Mouse (Mus musculus) gastrocnemius, adult 18-20 months (tissue): ENCODE measurements at regions not wholly inside any gene's neighbourhood (a gene's known extent, or its start where the extent isn't known, plus 50 kb on each side); places are given as distances from the start of the nearest gene placed in this dataset.

ENCODE experiments used
- DNase-seq: peaks from one replicate; pipeline ENCODE4 v3.0.0; 2021; ENCODE audit warnings: low spot score

DNA sequence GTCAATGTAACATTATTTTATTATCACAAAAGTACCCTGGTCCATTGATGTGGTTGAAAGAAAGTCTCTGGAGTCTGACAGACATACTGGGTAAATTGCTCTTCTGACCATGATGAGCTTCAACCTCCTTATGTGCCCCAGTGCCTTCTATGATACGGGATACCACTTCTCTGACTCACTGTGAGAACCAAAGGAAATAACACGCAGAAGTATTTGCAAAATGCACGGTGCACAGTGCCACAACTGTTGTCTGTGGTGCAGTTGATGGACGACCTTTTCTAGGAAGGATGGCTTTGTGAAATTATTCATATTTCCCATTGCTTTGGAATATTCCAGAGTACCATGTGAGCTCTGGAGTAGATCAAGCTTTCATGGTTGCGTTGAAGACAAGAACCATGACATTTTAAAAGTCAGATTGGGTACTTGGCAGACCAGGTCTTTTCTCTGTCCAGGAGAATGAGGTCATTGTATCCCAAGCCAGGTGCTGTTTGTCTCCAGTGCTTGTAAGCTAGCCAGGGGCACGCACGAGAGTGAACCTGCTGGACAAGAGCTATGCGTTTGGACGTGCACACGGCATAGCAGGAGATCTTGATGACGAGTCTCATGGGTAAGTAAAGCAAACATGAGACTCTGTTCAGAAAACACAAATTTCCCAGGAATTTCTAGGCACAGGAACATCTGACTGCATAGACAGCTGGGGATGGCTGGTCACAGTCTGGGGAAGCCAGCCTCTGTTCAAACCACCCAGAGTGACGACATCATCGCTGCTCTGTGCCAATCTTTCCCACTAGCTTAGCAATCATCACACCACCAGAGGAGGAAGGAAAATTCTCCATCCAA, 74.0 kb upstream of the 1700024P04Rik start:
- peak; percentile 61 for DNase-seq

DNA sequence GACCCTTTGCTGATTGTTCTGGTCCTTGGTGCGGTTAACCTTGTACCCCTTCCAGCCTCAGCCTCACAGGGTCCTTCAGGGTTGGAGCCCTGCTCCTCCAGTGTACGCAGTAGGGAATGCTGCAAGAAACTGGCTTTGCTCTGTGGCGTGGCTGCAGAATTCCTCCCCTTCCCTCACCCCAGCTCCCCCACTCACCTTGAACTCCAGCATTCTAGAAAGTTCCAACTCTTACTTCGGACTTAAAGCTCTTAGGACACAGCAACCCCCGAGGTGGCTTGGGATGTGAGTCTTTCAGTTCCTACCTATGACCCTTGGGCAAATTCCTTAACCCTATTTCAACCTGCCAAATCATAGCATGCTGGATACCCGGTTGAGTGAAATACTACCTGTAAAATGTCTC, 73.3 kb upstream of the 1700024P04Rik start:
- DNase-seq: no peak

DNA sequence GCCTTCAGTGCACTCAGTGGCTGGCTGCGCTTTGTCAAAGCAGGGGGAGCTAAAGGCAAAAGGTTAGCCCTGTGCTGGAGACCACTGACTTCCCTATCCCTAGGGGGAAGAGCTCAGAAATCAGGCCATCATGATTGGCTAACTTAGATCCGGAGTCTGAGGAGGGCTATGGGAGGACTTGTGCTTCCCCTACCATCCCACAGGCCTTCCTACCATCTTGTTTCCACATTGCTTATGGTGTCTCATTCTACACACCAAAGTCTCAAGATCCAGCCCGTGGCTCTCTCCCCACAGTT, 72.9 kb upstream of the 1700024P04Rik start:
- no peak for DNase-seq

DNA sequence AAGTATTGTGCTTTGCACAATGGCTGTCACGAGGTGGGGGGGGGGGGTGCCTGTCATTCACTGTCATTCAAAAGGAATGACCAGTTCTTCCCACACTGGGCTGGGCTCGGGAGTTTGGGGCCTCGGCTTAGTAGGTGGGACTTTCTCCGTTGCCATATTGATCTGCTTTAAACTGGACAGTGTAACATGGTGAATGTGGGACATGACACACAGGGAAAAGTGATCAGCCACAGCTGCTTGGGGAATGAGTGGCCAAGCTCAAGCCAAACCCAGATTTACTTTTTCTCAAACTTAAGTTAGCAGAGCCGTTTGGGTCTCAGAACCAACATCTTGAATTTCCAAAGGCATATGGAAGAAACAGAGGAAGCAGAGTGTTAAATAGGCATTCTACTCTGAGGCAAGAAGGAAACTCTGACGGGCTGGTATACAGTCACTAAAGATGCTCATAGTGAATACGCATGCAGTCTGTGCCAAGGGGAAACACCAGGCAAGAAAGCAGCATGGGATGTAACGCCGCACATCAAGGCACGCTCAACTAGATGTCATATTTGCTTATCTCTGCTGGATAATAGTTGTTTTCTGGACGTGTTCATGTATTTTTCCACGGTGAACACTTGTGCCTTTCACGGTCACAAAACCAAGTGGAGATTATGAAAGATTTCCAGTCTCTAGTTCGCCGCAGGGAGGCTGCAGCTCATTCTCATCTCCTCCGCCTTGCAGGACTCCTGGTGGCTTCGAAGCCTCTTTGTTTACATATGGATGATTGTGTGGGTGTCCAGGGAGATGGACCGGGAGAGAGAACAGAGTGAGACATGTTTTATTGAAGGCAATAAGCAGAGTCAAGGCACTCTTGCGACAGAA, 72.3 kb upstream of the 1700024P04Rik start:
- DNase-seq: no peak

DNA sequence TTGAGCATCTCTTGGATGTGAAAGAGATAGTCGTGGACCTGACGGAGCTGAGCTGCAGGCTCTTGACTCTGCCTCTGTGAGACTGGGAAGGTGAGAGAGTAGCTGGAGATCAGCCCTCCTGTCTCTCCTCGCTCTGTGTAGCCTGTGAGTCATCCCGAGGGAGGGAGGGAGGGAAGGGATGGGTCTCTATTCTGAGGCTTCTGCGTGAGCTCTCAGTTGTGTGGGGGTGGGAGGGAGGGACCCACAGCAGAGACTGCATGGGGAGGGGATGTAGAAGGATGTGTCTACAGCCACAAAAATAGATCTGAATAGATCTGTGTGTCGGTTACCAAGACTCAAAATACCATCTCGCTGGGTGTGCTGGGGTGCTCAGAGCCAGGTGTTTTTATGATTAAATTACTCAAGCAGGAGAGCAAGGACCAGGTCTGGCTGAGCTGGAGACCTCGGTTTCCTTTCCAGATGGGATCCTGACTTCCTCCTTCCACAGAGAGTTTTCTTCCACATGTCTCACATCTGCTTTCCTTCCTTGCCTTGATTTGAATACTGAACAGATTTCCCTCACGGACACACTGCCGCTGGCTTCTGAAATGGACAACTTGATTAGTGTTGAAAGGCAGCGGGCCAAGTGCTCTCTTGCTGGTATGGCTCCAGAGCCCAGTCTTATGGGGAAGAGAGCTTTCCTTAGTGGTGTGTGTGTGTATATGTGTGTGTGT, 71.4 kb upstream of the 1700024P04Rik start:
- DNase-seq: peak; percentile 31

DNA sequence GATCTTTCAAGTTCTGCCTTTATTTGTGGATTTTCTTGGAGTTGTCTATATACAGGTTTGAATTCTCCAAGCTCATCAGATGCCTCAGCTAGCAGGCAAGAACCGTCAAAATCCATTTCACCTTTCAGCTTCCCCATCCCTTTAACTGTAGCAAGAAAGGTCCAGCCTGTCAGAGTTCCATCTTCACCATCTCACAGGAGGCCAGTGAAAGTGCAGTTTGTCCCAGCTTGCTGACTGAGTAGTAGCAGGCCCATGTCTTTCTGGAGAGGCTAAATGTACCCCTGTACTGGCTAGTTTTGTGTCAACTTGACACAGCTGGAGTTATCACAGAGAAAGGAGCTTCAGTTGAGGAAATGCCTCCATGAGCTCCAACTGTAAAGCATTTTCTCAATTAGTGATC, 67.7 kb upstream of the 1700024P04Rik start:
- no peak for DNase-seq

DNA sequence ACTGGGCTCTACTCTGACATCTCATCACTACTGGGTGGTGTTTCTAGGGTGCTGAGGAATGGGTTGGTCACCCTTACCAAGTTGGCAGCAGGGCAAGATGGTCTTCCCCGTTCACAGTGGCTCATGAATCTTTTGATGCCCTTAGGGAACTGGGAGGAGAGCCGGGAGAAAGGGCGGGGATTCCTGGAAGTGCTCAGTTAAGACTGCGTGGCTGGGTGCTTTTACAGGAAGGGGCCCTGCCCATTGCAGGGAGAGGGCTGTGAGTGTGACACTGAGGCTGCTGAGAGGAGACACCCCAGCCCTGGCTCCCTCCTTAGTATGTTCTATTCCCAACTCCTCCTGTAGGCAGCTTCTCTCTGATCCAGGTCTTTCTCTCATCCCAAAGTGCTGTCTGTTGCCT, 65.3 kb upstream of the 1700024P04Rik start:
- no peak for DNase-seq

DNA sequence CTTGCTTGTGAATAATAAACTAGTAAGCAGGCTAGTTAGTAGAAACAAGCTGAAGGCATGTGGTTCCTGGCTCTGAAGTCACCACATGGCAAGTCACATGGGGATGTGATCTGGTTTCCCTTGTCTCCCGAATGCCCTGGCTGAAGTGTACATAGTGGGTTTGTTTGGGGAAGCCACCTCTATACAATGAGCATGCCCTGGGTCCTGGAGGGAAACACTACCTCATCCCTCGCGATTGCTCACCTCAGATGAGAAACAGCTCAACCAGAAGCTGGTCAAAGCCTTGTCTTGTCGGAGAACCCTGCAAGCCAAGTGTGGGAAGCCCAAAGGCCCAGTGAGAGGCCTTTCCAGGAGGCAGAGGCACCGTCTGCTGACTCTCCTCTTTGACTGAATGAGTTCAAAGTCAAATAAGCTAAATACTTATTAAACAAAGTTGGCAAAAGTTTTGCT, 64.3 kb upstream of the 1700024P04Rik start:
- no peak for DNase-seq

DNA sequence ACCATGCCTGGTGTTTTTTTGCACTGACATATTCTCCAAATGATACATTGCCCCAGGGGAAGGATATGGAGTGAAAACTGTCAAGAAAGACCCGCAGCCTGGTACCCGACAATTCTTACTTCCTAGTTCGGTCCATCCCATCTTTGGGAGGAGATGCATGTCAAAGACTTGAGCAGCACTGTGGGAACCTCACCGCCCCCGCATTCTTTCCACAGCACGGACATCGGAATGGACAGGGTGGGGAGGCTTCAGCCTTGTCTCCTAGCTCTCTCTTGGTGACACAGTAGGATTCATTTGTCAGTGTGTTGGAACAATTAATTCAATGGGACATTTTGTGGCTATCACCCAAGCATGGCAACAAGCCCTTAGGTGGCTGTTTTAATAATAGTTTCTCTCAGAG, 62.9 kb upstream of the 1700024P04Rik start:
- DNase-seq: no peak

DNA sequence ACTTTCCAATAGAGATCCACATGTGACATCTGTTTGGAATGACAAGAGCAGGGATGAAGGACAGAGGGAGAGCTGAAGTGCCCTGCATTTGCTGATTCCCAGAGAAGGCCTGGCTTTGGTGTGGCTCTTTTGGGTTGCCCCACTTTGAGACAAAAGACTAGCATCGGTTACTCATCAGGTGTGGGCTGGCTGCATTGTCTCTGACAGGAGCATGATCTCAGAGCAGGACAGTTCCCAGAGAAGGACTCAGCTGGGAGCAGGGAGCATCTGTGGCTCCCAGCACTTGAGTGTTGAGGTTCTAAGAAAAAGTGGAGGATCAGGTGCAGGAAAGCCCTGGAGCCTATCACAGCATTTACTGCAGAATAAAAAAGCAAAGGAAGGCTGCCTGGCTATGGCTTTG, 62.4 kb upstream of the 1700024P04Rik start:
- DNase-seq: no peak

DNA sequence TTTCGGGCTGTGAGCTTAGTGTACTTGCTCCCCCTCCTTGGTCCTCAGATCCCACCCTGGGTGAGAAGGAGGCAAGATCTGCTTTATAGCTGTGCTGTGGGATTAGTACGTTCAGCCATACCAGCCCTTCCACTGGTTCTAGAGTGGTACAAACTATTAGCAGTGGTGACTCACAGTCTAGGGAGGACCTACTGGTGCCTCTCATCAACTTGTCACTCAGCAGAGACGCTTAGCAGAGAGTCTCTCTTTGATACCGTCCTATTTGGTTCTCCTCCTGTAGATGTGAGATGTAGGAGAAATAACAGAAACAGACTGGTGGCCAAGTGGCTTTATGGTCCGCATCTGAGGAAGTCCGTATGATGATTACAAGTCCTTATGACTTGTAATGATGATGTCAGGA, 57.7 kb upstream of the 1700024P04Rik start:
- no peak for DNase-seq

DNA sequence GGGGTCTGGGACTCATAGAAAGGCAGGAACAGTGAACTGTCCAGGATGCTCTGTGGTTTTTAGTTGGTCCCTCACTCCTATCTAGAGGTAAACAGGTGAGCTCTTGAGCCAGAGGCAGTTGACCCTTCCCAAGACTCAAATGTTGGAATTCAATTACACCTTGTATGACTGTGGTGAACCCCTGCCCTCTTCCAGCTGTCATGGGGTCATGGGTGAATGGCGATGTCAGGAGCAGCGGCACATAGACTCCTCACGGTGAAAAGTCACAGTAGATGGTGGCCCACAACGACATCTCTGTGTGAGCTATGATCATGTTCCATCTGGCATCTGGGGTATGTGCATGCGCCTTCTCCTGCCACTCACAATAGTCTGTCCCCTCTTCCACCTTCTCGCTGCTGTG, 56.9 kb upstream of the 1700024P04Rik start:
- no peak for DNase-seq

DNA sequence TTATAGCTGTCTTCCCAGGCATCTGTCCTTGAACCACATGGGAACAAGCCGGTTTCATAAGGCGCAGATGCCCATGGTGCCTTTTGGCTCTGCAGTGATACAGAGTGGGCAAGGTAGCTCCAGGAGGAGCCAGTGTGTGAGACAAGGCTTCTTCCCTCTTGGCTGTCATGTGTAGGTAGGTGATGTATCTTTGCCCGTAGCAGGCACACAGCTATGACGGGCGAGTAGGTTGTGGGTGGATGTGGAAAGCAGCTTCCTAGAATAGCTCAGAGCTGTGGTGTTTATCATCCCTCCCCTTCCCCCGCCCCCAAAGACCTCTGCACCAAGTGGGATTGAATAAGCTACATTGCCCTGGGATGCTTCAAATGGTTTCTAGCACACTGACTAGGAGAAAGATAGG, 56.5 kb upstream of the 1700024P04Rik start:
- no peak for DNase-seq

DNA sequence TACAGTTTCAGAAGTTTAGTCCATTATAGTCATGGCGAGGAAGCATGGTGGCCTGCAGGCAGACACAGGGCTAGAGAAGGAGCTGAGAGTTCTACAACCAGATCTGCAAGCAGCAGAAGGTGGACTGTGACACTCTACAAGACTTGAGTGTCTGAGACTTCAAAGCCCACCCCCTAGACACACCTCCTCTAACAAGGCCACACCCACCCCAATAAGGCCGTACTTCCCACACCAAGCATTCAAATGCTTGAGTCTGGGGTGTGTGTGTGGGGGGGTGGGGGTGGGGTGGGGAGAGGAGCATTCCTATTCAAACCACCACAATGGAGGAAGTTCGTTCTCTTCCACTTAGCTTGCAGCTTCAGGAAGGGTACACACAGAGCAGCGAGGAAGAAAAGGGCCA, 55.8 kb upstream of the 1700024P04Rik start:
- no peak for DNase-seq

DNA sequence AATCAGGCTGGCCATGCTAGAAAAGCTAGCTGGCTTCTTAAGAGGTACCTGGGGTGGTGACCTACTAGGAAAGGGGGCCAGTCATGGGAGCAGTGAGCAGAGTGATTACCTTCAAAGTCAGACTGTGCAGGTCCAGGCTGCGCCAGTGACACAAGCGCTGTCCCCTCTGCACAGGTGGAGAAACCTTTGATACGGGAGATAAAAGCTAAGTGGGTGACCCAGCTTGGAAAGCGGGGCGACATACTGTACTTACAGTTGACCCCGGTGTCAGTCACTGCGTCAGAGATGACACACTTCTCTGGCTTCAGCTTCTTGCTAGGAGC, 54.7 kb upstream of the 1700024P04Rik start:
- DNase-seq: no peak

DNA sequence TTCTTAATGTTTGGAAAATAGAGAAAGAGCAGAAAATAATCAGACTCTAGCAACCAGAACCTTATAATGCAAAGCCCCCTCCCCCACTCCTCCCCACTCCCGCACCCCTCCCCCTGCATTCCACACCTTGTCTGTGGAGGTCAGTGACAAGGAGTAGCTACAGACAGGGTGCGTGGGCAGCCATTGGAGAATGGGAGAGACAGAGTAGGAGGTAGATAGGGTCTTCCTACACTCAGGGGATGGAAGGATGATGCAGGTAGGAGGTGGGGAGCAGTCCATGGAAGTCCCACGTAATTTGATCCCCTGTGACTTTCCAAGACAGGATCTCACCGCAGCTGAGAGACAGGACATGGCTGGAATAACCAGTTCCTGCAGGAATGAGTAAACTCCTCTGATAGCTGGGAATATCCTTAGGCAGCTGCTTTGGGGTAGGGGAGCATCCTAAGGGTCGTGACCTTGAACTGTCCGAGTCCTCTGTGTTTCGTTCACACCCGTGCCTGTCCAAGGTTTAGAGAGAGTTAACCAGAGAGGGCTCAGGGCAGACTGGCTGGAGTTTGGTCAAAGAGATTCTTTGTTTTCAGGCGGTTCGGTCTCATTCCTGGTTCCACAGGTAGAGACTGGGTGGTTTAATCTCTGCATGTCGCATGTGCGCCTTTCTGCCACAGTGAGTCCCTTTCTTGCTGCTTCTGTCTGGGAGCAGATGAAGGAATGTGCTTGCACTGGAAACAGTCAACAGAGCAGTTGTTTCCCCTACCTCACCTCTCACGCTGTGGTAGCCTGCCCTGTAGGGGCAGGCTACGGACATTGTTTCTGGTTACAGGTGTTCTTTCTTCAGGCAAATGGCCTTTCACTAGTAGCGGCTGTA, 54.1 kb upstream of the 1700024P04Rik start:
- no peak for DNase-seq

DNA sequence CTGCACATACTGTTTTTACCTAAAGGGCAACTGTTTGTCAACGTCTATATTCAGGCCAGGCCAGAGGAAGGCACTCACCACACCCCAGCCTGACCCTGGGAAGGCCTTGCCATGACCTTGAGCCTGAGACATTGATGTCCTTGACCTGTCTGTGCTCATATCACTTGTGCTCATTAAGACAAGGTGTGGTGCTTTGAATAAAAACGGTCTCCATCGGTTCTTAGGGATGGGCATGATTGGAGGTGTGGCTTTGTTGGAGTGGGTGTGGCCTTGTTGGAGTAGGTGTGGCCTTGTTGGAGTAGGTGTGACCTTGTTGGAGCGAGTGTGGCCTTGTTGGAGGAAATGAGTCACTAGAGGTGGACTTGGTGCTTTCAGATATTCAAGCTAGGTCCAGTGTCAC, 52.8 kb upstream of the 1700024P04Rik start:
- DNase-seq: no peak
